Mouse (Mus musculus) thymus, adult 2 months (tissue): ENCODE measurements around the gene Krtap24-1. TPM values are rescaled to one million over a fixed set of nuclear protein-coding genes. Genes with fewer than 3 reads are reported as not detected.

Source experiments
- DNase-seq: peaks from one replicate; pipeline ENCODE4 v3.0.0; 2021
- H3K27ac ChIP-seq: fragments of 200-500 bp; 2 replicates; pipeline ENCODE4 v1.5.1; 2012; ENCODE audit warnings: low read length, control low read depth; ENCODE audit not compliant: control insufficient read depth, insufficient read depth
- H3K27me3 ChIP-seq: fragments of 200-500 bp; 2 replicates; pipeline ENCODE4 v1.6.1; 2012; ENCODE audit warnings: mild to moderate bottlenecking, low read length, moderate library complexity, mixed read lengths; ENCODE audit not compliant: control insufficient read depth, insufficient read depth
- H3K36me3 ChIP-seq: fragments of 200-500 bp; 2 replicates; pipeline ENCODE4 v1.6.1; 2012; ENCODE audit warnings: mild to moderate bottlenecking, low read length, moderate library complexity; ENCODE audit not compliant: control insufficient read depth, insufficient read depth
- H3K4me1 ChIP-seq: fragments of 200-500 bp; replicated peaks from 2 replicates; pipeline ENCODE4 v1.6.1; 2012; ENCODE audit warnings: low read length; ENCODE audit not compliant: control insufficient read depth, insufficient read depth
- H3K4me3 ChIP-seq: fragments of 200-500 bp; 2 replicates; pipeline ENCODE4 v1.5.1; 2012; ENCODE audit warnings: mild to moderate bottlenecking, low read length, control low read depth, moderate library complexity; ENCODE audit not compliant: control insufficient read depth, insufficient read depth
- CTCF ChIP-seq: fragments of 200-500 bp; IDR thresholded peaks from 2 replicates; pipeline ENCODE4 v1.5.1; 2012; ENCODE audit warnings: mild to moderate bottlenecking, control low read depth, low read length, moderate library complexity, borderline replicate concordance; ENCODE audit not compliant: control insufficient read depth, poor library complexity, insufficient read depth; ENCODE audit errors: extremely low read depth
- POLR2A ChIP-seq: fragments of 200-500 bp; IDR thresholded peaks from 2 replicates; pipeline ENCODE4 v1.6.1; 2012; ENCODE audit warnings: mild to moderate bottlenecking, low read length, control low read depth, moderate library complexity; ENCODE audit not compliant: control insufficient read depth, poor library complexity, insufficient read depth; ENCODE audit errors: extremely low read depth
- WGBS: fragments of 180-500 bp; shearing (Covaris S2); methylation state at CpG from one replicate; pipeline ENCODE4 v1.1.7; 2018; 5-methylcytosine and 5-hydroxymethylcytosine counted together
- polyA plus RNA-seq: library from polyadenylated mRNA; depleted of rRNA; stranded (reverse); fragments of >200 nt; gene quantifications from 2 replicates; pipeline ENCODE4 v1.2.3, GENCODE M21; 2012

The Krtap24-1 gene
- polyA plus RNA-seq, 1 experiment: not detected

DNA sequence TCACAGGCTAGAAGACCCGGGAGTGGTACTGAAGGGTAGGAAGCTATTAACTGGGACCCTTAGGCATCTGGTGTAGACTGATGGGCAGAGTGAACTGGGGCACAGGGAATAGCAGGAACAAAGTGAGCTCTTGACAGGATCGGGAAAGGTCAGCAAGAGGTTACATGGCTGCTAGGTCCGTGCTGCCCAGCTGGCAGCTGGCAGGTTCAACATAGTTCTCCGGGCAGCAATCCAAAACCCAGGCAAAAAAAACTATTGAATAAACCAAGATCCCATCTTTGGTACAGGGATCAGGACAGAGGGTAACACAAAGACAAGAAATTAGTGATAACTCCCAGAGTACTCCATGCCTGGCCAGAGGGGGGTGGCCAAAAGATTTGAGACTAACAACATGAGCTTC lies 23.1 kb upstream of the Krtap24-1 start:
- TF ChIP-seq CTCF (no peak), POLR2A (no peak)
- no peaks in the 10 kb centered on the region for H3K36me3 ChIP-seq
- no peak overlapping the region for H3K27ac ChIP-seq
- H3K4me1 ChIP-seq: no peaks in the 10 kb centered on the region
- no peaks in the 10 kb centered on the region for H3K27me3 ChIP-seq
- no peak overlapping the region for H3K4me3 ChIP-seq
- WGBS: 87% methylated on average over 4 of the region's 4 CpGs
- DNase-seq: no peak

GRCm38 (mm10) chr16:88631474-88631873 lies 19.4 kb upstream of the Krtap24-1 start:
- no peak overlapping the region for H3K4me3 ChIP-seq
- no peaks in the 10 kb centered on the region for H3K36me3 ChIP-seq
- no peaks in the 10 kb centered on the region for H3K27me3 ChIP-seq
- 81% methylated on average over 4 of the region's 4 CpGs for WGBS
- no peaks in the 10 kb centered on the region for H3K4me1 ChIP-seq
- no peak for DNase-seq
- no peak for TF ChIP-seq POLR2A
- no peak for TF ChIP-seq CTCF
- H3K27ac ChIP-seq: no peak overlapping the region

DNA sequence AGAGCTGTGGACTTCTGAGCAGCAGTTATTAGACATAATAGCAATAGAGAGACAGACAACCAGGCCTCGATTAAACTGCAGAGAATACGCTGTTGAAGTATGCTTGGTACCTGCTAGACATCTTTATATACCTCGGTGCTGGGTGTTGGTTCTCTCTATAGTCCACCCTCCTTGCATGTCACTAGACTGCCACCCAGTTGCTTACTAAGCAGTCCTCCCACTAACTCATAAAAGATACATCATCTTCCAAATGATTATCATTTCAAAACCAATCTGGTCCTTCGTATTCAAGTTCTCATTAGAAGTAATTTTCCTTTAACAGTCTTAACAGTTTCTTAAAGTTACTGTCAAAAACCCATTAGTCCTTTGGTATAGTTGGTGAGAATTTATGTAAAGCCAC lies 15.5 kb upstream of the Krtap24-1 start, which contains the start of gene 2310079G19Rik:
TSS of gene 2310079G19Rik (minus strand) at position 101 of the 400 bp plus-strand sequence.
- Histone ChIP-seq H3K27me3 (no peaks in the 10 kb centered on the region), H3K36me3 (no peaks in the 10 kb centered on the region), H3K4me3 (no peak within 1 kb of the TSS), H3K27ac (no peak within 1 kb of the TSS), H3K4me1 (no peaks in the 10 kb centered on the region)
- DNase-seq: no peak
- over 99% methylated on average over 4 of the region's 4 CpGs for WGBS
- TF ChIP-seq CTCF: no peak
- no peak for TF ChIP-seq POLR2A

GRCm38 (mm10) chr16:88612712-88613111 lies 633 bp upstream of the Krtap24-1 start:
- Histone ChIP-seq H3K27ac (no peak overlapping the region), H3K4me1 (no peaks in the 10 kb centered on the region), H3K27me3 (no peaks in the 10 kb centered on the region), H3K4me3 (no peak overlapping the region), H3K36me3 (no peaks in the 10 kb centered on the region)
- no peak for DNase-seq
- TF ChIP-seq POLR2A: no peak
- TF ChIP-seq CTCF: no peak
- WGBS: 93% methylated on average over 4 of the region's 4 CpGs

DNA sequence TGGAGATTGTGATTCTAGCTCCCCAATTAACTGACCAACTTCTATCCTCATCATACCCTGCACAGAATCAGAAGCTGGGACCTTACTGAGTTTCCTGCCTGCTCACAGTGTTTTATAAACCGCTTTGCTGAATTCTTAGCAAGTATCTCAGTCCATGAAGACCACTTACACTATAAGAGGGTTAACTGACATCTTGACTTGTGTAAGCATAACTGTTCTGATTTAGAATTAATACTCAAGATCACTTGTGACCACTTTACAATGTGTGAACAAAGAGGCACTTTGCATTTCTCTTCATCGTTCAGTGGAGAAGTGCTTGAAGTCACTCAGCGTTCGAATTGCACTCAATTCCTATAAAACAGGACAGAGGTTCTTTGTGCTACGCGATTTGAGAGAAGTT lies 7.5 kb downstream of the Krtap24-1 start:
- WGBS: 94% methylated on average over 6 of the region's 6 CpGs

DNA sequence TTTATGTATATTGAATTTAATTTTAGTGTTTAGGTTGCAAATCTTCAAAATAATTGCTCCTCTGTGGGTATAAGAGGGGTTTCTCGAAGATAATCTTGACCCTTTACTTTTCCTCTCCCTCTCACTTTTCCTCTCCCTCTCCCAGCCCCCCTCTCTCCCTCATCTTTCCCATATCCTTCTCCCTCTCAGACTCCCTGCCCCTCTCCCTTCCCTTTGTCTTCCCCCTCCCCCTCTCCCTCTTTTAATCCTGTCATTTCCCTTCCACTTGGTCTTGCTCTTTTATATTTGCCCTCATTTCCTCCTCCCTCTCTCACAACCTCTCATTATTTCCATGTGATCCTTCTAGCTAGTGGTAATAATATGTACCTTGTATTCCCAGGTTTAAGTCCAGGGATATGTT lies 9.6 kb downstream of the Krtap24-1 start:
- Histone ChIP-seq H3K27me3 (no peaks in the 10 kb centered on the region), H3K4me3 (no peak overlapping the region), H3K27ac (no peak overlapping the region), H3K36me3 (no peaks in the 10 kb centered on the region), H3K4me1 (no peaks in the 10 kb centered on the region)
- 71% methylated on average over 1 of the region's 1 CpGs for whole genome bisulfite sequencing
- no peak for TF ChIP-seq CTCF
- no peak for TF ChIP-seq POLR2A
- no peak for DNase-seq

More for the DNA sequence above, 7.5 kb downstream of the Krtap24-1 start:
- DNase-seq: no peak
- Histone ChIP-seq H3K27me3 (no peaks in the 10 kb centered on the region), H3K27ac (no peak overlapping the region), H3K36me3 (no peaks in the 10 kb centered on the region), H3K4me1 (no peaks in the 10 kb centered on the region), H3K4me3 (no peak overlapping the region)
- TF ChIP-seq CTCF (no peak), POLR2A (no peak)

GRCm38 (mm10) chr16:88600303-88600702 lies 11.8 kb downstream of the Krtap24-1 start:
- Histone ChIP-seq H3K27me3 (no peaks in the 10 kb centered on the region), H3K36me3 (no peaks in the 10 kb centered on the region)
- no peak for DNase-seq

More at GRCm38 (mm10) chr16:88600303-88600702, 11.8 kb downstream of the Krtap24-1 start:
- Histone ChIP-seq H3K4me3 (no peak overlapping the region), H3K4me1 (no peaks in the 10 kb centered on the region), H3K27ac (no peak overlapping the region)
- 79% methylated on average over 8 of the region's 8 CpGs for WGBS
- no peak for TF ChIP-seq CTCF
- no peak for TF ChIP-seq POLR2A
